ENCODE assay signal across 9 mouse cellular contexts in the genomic region with DNA sequence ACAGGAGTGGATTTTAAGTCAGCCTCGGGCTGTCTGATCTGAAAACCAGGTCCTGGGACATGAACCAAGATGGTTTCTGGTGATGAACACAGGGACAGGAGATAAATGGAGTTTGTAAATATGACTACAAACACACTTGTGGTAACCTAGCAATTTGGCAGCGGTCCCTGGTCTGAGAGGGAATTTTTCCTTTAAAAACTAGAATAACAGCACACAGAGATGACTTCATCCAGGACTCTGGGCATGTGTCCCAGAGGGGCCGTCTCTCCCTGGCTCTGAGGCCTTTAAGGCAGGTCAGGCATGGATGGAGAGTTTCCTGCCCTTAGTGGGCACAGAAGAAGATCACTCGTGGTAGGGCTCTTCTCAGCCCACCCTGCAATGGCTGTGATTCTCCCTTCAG.
DNase-seq lines count a peak whose midpoint lies in the region; ATAC-seq and TF ChIP-seq lines count a peak whose summit lies in the region.
"Had no signal": no experiment of that assay in that cellular context is flagged by ENCODE, and none has a peak within 500 bp of the region (broad histone marks: within the 10 kb centered on the region; RNA-seq: fewer than 3 reads in every experiment).

No protein-coding gene starts in this region.

- H3K9me3 ChIP-seq in limb, embryonic 14.5 days (ENCODE audit: control insufficient read depth, low read length) = no peaks in the 10 kb centered on the region
- no peaks in the 10 kb centered on the region for H3K9me3 ChIP-seq in limb, embryonic 10.5 days (replicated peaks)
- H3K9me3 ChIP-seq in heart, embryonic 15.5 days (replicated peaks) = no peaks in the 10 kb centered on the region
- H3K9me3 ChIP-seq: midbrain, embryonic 12.5 days had no signal

- no peak for TF ChIP-seq POLR2A in limb, embryonic 14.5 days (IDR thresholded peaks at IDR 0.05; ENCODE audit: borderline replicate concordance, extremely low read depth, insufficient read depth, insufficient read length)
- no peak for TF ChIP-seq POLR2A in lung, adult 2 months (IDR thresholded peaks at IDR 0.05; ENCODE audit: borderline replicate concordance, extremely low read depth, low read depth, low read length)

- no peaks in the 10 kb centered on the region for H3K36me3 ChIP-seq in limb, embryonic 14.5 days (ENCODE audit: control insufficient read depth, insufficient read depth, low read length)
- H3K36me3 ChIP-seq in limb, embryonic 10.5 days = no peaks in the 10 kb centered on the region
- H3K36me3 ChIP-seq in heart, embryonic 15.5 days = no peaks in the 10 kb centered on the region
- H3K36me3 ChIP-seq: midbrain, embryonic 12.5 days had no signal

- no peak overlapping the region for H3K27ac ChIP-seq in limb, embryonic 14.5 days (replicated peaks; ENCODE audit: low read depth, low read length)
- H3K27ac ChIP-seq in limb, embryonic 10.5 days = no peak overlapping the region
- H3K27ac ChIP-seq in brown adipose tissue, adult 24 weeks (replicated peaks; ENCODE audit: low read depth, low read length) = 0 out of 2 replicates have a peak overlapping the region, but pooled peaks have one; percentile 6
- H3K27ac ChIP-seq in heart, embryonic 15.5 days = peak overlapping the region; percentile 59
- H3K27ac ChIP-seq: midbrain, embryonic 12.5 days had no signal

- no peak overlapping the region for H3K4me2 ChIP-seq in limb, embryonic 14.5 days (replicated peaks; ENCODE audit: low read depth, low read length, severe bottlenecking)
- H3K4me2 ChIP-seq in heart, embryonic 15.5 days = no peak overlapping the region
- H3K4me2 ChIP-seq: midbrain, embryonic 12.5 days had no signal

- ATAC-seq in limb, embryonic 14.5 days (ENCODE audit: low FRiP score, low read depth) = no peak
- peak; percentile 72; the same call in 1 of the 2 replicates for ATAC-seq in heart, embryonic 15.5 days (replicated peaks; ENCODE audit: insufficient number of reproducible peaks, insufficient read depth, low FRiP score, low read depth)
- no peak for ATAC-seq in frontal cortex, adult (ENCODE audit: low TSS enrichment)

- no peaks in the 10 kb centered on the region for H3K27me3 ChIP-seq in limb, embryonic 14.5 days (ENCODE audit: control insufficient read depth, insufficient read depth, low read length)
- no peaks in the 10 kb centered on the region for H3K27me3 ChIP-seq in limb, embryonic 10.5 days (ENCODE audit: low read depth, poor library complexity, severe bottlenecking)
- no peaks in the 10 kb centered on the region for H3K27me3 ChIP-seq in heart, embryonic 15.5 days
- H3K27me3 ChIP-seq: midbrain, embryonic 12.5 days had no signal

- 55% methylated on average over 4 of the region's 4 CpGs for WGBS in limb, embryonic 14.5 days
- WGBS in limb, embryonic 10.5 days = 90% methylated on average over 4 of the region's 4 CpGs
- 41% methylated on average over 4 of the region's 4 CpGs for WGBS in heart, embryonic 15.5 days
- 43% methylated on average over 4 of the region's 4 CpGs for WGBS in lung, adult 2 months

- no peak for TF ChIP-seq CTCF in lung, adult 2 months (IDR thresholded peaks at IDR 0.05; ENCODE audit: insufficient read depth, low read length)

- no peak overlapping the region for H3K9ac ChIP-seq in limb, embryonic 14.5 days (ENCODE audit: low read depth, low read length, severe bottlenecking)
- no peak overlapping the region for H3K9ac ChIP-seq in heart, embryonic 15.5 days
- H3K9ac ChIP-seq: midbrain, embryonic 12.5 days had no signal

- peak; percentile 76 for DNase-seq in limb, embryonic 14.5 days (ENCODE audit: low spot score)
- DNase-seq in limb, embryonic 10.5 days (ENCODE audit: low spot score) = no peak
- peak; percentile 21 for DNase-seq in lung, adult 2 months
- DNase-seq in urinary bladder, postnatal 25 days (ENCODE audit: low spot score) = peak; percentile 63
- no peak for DNase-seq in spleen, postnatal 14 days (ENCODE audit: low spot score in 2 of 2)

- peaks cover 8% of the 10 kb centered on the region; the same call in 1 of the 2 replicates for H3K4me1 ChIP-seq in limb, embryonic 14.5 days (ENCODE audit: control insufficient read depth, insufficient read depth, low read length)
- no peaks in the 10 kb centered on the region for H3K4me1 ChIP-seq in limb, embryonic 10.5 days
- no peaks in the 10 kb centered on the region for H3K4me1 ChIP-seq in brown adipose tissue, adult 24 weeks (ENCODE audit: control insufficient read depth, insufficient read depth, insufficient read length, low read length)
- H3K4me1 ChIP-seq in heart, embryonic 15.5 days (replicated peaks) = 0 out of 2 replicates have a peak, but pooled peaks cover 5% of the 10 kb centered on the region
- H3K4me1 ChIP-seq in lung, adult 2 months (ENCODE audit: control insufficient read depth, insufficient read depth, low read length) = no peaks in the 10 kb centered on the region
- H3K4me1 ChIP-seq: midbrain, embryonic 12.5 days had no signal

- no peak overlapping the region for H3K4me3 ChIP-seq in limb, embryonic 14.5 days (replicated peaks; ENCODE audit: low read length)
- no peak overlapping the region for H3K4me3 ChIP-seq in limb, embryonic 10.5 days
- H3K4me3 ChIP-seq in brown adipose tissue, adult 24 weeks (ENCODE audit: insufficient read depth, low read depth, low read length) = no peak overlapping the region
- H3K4me3 ChIP-seq in heart, embryonic 15.5 days = no peak overlapping the region
- no peak overlapping the region for H3K4me3 ChIP-seq in lung, adult 2 months (replicated peaks; ENCODE audit: extremely low read depth, low read depth, low read length)
- H3K4me3 ChIP-seq: midbrain, embryonic 12.5 days had no signal

Comparison
In these comparisons a context has a peak if more than half of its experiments do, and no peak if none do; other contexts are left out.
1. DNase-seq: peak in limb, embryonic 14.5 days (single experiment), lung, adult 2 months (single experiment) and urinary bladder, postnatal 25 days (single experiment); none in limb, embryonic 10.5 days (single experiment) and spleen, postnatal 14 days (0 of 2).
2. H3K27ac ChIP-seq: peak in brown adipose tissue, adult 24 weeks (single experiment) and heart, embryonic 15.5 days (single experiment); none in limb, embryonic 14.5 days (single experiment) and limb, embryonic 10.5 days (single experiment).